Comparison of ENCODE assay signal across 28 mouse cellular contexts in genomic region chr7:66318147-66318546, GRCm38 (mm10). TPM values are rescaled to one million over a fixed set of nuclear protein-coding genes. Genes with fewer than 3 reads are reported as not detected.
A peak's percentile ranks its signal among the peaks of the same experiment; 100 is the strongest.
DNase-seq lines count a peak whose midpoint lies in the region; ATAC-seq and TF ChIP-seq lines count a peak whose summit lies in the region.
"Had no signal": no experiment of that assay in that cellular context is flagged by ENCODE, and none has a peak within 500 bp of the region (broad histone marks: within the 10 kb centered on the region; RNA-seq: fewer than 3 reads in every experiment).

No protein-coding gene starts in this region.

- no peak for DNase-seq in gastrocnemius, adult 2 months
- no peak for DNase-seq in gastrocnemius, postnatal 10 days
- peak; percentile 81 for DNase-seq in lung, postnatal 0 days (ENCODE audit: low spot score)
- DNase-seq in lung, postnatal 36 days: no peak
- DNase-seq in heart, postnatal 14 days: no peak
- DNase-seq: adrenal gland, adult 8-10 months; adrenal gland, postnatal 14 days; adrenal gland, postnatal 36 days; B cell, adult 2 months; cerebellum, adult 11-12 months; cerebellum, adult 2 months; cerebellum, adult 9-10 months; cerebellum, postnatal 10 days; cerebellum, postnatal 25 days had no signal

- H3K36me3 ChIP-seq in lung, postnatal 0 days (ENCODE audit: insufficient read depth, low read length): 0 out of 2 replicates have a peak, but pooled peaks cover 3% of the 10 kb centered on the region
- peaks cover 7% of the 10 kb centered on the region for H3K36me3 ChIP-seq in limb, embryonic 13.5 days
- peaks cover 4% of the 10 kb centered on the region; the same call in 1 of the 2 replicates for H3K36me3 ChIP-seq in limb, embryonic 15.5 days
- H3K36me3 ChIP-seq: embryonic facial prominence, embryonic 10.5 days; embryonic facial prominence, embryonic 12.5 days; G1E had no signal

- no peak overlapping the region for H3K9ac ChIP-seq in lung, postnatal 0 days (replicated peaks; ENCODE audit: low read depth)
- no peak overlapping the region for H3K9ac ChIP-seq in limb, embryonic 13.5 days
- no peak overlapping the region for H3K9ac ChIP-seq in limb, embryonic 15.5 days
- H3K9ac ChIP-seq: embryonic facial prominence, embryonic 12.5 days; forebrain, embryonic 13.5 days had no signal

- peak overlapping the region; percentile 16 for H3K27ac ChIP-seq in gastrocnemius, adult 2 months
- peak overlapping the region; percentile 54; the same call in 1 of the 2 replicates for H3K27ac ChIP-seq in lung, postnatal 0 days (ENCODE audit: low read length)
- H3K27ac ChIP-seq in limb, embryonic 13.5 days: peak overlapping the region; percentile 74
- peak overlapping the region; percentile 76 for H3K27ac ChIP-seq in limb, embryonic 15.5 days
- H3K27ac ChIP-seq: embryonic facial prominence, embryonic 10.5 days; embryonic facial prominence, embryonic 12.5 days; forebrain, embryonic 13.5 days had no signal

- H3K9me3 ChIP-seq in lung, postnatal 0 days (ENCODE audit: low read length): no peaks in the 10 kb centered on the region
- 0 out of 2 replicates have a peak, but pooled peaks cover 7% of the 10 kb centered on the region for H3K9me3 ChIP-seq in limb, embryonic 13.5 days
- no peaks in the 10 kb centered on the region for H3K9me3 ChIP-seq in limb, embryonic 15.5 days
- H3K9me3 ChIP-seq: embryonic facial prominence, embryonic 10.5 days; forebrain, embryonic 13.5 days; G1E had no signal

- TF ChIP-seq CTCF in gastrocnemius, adult 2 months (IDR thresholded peaks at IDR 0.05): no peak
- no peak for TF ChIP-seq CTCF in lung, postnatal 0 days (IDR thresholded peaks at IDR 0.05)

- peak; percentile 50 for ATAC-seq in lung, postnatal 0 days
- ATAC-seq in limb, embryonic 13.5 days (ENCODE audit: low FRiP score, low read depth): peak; percentile 40; the same call in 1 of the 2 replicates
- no peak for ATAC-seq in limb, embryonic 15.5 days (ENCODE audit: insufficient number of reproducible peaks, low FRiP score, low TSS enrichment, low read depth)
- ATAC-seq: activated CD4-positive, CD25-positive, alpha-beta regulatory T cell, adult 4 months; CD4-positive, CD25-positive, alpha-beta regulatory T cell, adult 4 months; forebrain, embryonic 13.5 days; Patski had no signal

- H3K4me1 ChIP-seq in lung, postnatal 0 days (ENCODE audit: insufficient read depth, low read depth, low read length): no peaks in the 10 kb centered on the region
- H3K4me1 ChIP-seq in limb, embryonic 13.5 days: peaks cover 40% of the 10 kb centered on the region
- H3K4me1 ChIP-seq in limb, embryonic 15.5 days: peaks cover 10% of the 10 kb centered on the region

- no peak overlapping the region for H3K4me2 ChIP-seq in lung, postnatal 0 days (replicated peaks; ENCODE audit: low read depth, low read length)
- no peak overlapping the region for H3K4me2 ChIP-seq in limb, embryonic 13.5 days (replicated peaks)
- H3K4me2 ChIP-seq in limb, embryonic 15.5 days: no peak overlapping the region
- H3K4me2 ChIP-seq: embryonic facial prominence, embryonic 12.5 days; forebrain, embryonic 13.5 days had no signal

- peak; percentile 93 for TF ChIP-seq EP300 in lung, postnatal 0 days (IDR thresholded peaks at IDR 0.05)

- H3K4me3 ChIP-seq in gastrocnemius, adult 2 months: no peak overlapping the region
- no peak overlapping the region for H3K4me3 ChIP-seq in lung, postnatal 0 days (ENCODE audit: low read depth, low read length)
- no peak overlapping the region for H3K4me3 ChIP-seq in limb, embryonic 13.5 days
- H3K4me3 ChIP-seq in limb, embryonic 15.5 days: no peak overlapping the region
- H3K4me3 ChIP-seq: embryonic facial prominence, embryonic 10.5 days; embryonic facial prominence, embryonic 12.5 days; forebrain, embryonic 13.5 days had no signal

- intact Hi-C loops in gastrocnemius, adult 2 months (cut with DNase I): no loop called here
- intact Hi-C loops in heart, postnatal 14 days (cut with DNase I): no loop called here

- no peaks in the 10 kb centered on the region for H3K27me3 ChIP-seq in lung, postnatal 0 days (replicated peaks; ENCODE audit: insufficient read depth, low read length)
- H3K27me3 ChIP-seq in limb, embryonic 13.5 days: no peaks in the 10 kb centered on the region
- H3K27me3 ChIP-seq in limb, embryonic 15.5 days: no peaks in the 10 kb centered on the region
- H3K27me3 ChIP-seq: CH12.LX; embryonic facial prominence, embryonic 12.5 days; forebrain, embryonic 13.5 days; Patski had no signal

- 49% methylated on average over 6 of the region's 6 CpGs for whole genome bisulfite sequencing in lung, postnatal 0 days
- 28% methylated on average over 6 of the region's 6 CpGs for WGBS in limb, embryonic 13.5 days
- WGBS in limb, embryonic 15.5 days: 32% methylated on average over 6 of the region's 6 CpGs

RNA-seq across cellular contexts. Expression of gene Gm10974, which starts 47.6 kb away (rescaled TPM):
- total RNA-seq in gastrocnemius, adult 2 months (2021): not detected
- not detected for total RNA-seq in gastrocnemius, postnatal 10 days (2021)
- polyA plus RNA-seq in lung, postnatal 0 days (2015; fragmentation: Nextera tagmentation; extraction: Ambion mirVana): not detected in 2 replicates
- not detected in 2 replicates for polyA plus RNA-seq in limb, embryonic 13.5 days (2015; fragmentation: Nextera tagmentation; extraction: Ambion mirVana)
- polyA plus RNA-seq in limb, embryonic 15.5 days (2015; fragmentation: Nextera tagmentation; extraction: Ambion mirVana): not detected in 2 replicates
- total RNA-seq in heart, postnatal 14 days (2021): not detected
- total RNA-seq: adrenal gland, adult 18-20 months; adrenal gland, adult 8-10 months; adrenal gland, postnatal 14 days; adrenal gland, postnatal 36 days; CH12.LX; G1E had no signal
- polyA plus RNA-seq: activated CD4-positive, CD25-positive, alpha-beta regulatory T cell, adult 4 months; CD4-positive, CD25-positive, alpha-beta regulatory T cell, adult 4 months; cerebellum, adult 2 months; cortical plate, adult 2 months; embryonic facial prominence, embryonic 10.5 days; embryonic facial prominence, embryonic 12.5 days; embryonic facial prominence, embryonic 14.5 days; forebrain, embryonic 11.5 days; forebrain, embryonic 13.5 days; G1E; Patski had no signal

Comparison
In these comparisons a context has a peak if more than half of its experiments do, and no peak if none do; other contexts are left out.
1. H3K27ac ChIP-seq: peak in every context shown above with its lines; median percentile 76 in limb, embryonic 15.5 days; 74 in limb, embryonic 13.5 days; 54 in lung, postnatal 0 days; 16 in gastrocnemius, adult 2 months.